Mouse (Mus musculus): ENCODE data around the gene Kiz. TPM values are rescaled to one million over a fixed set of nuclear protein-coding genes. Genes with fewer than 3 reads are reported as not detected.
A peak's percentile ranks its signal among the peaks of the same experiment; 100 is the strongest.

Kiz gene
- polyA plus RNA-seq, 1 experiment from 2014 or later, result 38.2 TPM

DNA sequence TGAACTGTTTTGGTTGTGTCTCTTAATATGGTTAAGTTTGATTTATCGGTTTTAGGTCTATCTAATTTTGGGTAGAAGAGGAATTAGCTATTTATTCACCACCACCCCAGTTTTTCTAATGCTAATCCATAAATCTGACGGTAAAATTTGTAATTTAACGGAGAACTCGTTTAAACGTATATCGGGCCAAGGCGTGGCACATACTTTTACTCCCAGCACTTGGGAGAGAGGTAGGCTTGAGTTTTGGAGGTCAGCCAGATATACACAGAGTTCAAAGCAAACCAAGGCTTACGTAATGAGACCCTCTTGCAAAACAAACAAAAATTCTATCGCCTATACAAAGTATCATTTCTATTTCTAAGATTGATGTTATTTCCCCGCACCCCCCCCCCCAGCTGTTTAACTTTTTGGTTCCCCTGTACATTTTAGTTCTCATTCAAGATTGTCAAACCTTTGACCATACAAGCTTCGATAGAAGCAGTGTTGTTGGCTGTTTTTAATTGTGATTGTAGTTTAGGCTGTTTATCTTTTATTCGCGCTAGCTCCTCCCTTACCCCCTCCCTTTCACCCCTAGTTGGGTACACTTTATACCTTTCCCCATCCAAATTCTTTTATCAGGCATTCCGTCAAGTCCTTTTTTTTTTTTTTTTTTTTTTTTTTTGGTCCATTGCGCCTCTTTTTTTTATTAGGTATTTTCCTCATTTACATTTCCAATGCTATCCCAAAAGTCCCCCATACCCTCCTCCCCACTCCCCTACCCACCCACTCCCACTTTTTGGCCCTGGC lies 158.6 kb downstream of the Kiz start:
- peaks cover 15% of the 10 kb centered on the region for H3K4me1 ChIP-seq (replicated peaks; ENCODE audit: control insufficient read depth, insufficient read depth, low read length)
- H3K4me2 ChIP-seq (ENCODE audit: low read depth, low read length), result peak overlapping the region; percentile 55
- no peaks in the 10 kb centered on the region for H3K9me3 ChIP-seq (ENCODE audit: control insufficient read depth, low read length)
- peak overlapping the region; percentile 100 for H3K27ac ChIP-seq (ENCODE audit: low read length)
- no peaks in the 10 kb centered on the region for H3K36me3 ChIP-seq (ENCODE audit: control insufficient read depth, insufficient read depth, low read length)
- H3K9ac ChIP-seq (ENCODE audit: low read length), result peak overlapping the region; percentile 90
- H3K27me3 ChIP-seq (ENCODE audit: control insufficient read depth, insufficient read depth, low read depth, low read length), result no peaks in the 10 kb centered on the region
- H3K4me3 ChIP-seq (ENCODE audit: low read length), result peak overlapping the region; percentile 88
- ATAC-seq (ENCODE audit: low read depth), result no peak; the same call in 1 of the 2 replicates
- WGBS, result 11% methylated on average over 15 of the region's 15 CpGs

Other genes starting within 250 kb of the Kiz start
- gene Xrn2, start 157.1 kb downstream of the Kiz start, polyA plus RNA-seq (2015; fragmentation: Nextera tagmentation; extraction: Ambion mirVana), result 74.7 and 79.3 TPM in 2 replicates
- not detected in 2 replicates for gene Nkx2-4, start 229.6 kb downstream of the Kiz start, polyA plus RNA-seq (2015; fragmentation: Nextera tagmentation; extraction: Ambion mirVana)